Mouse (Mus musculus): ENCODE measurements around the gene Gm12185.
"Not testable (repeated sequence)": the region's sequence is repeated elsewhere in the genome, so short reads cannot be mapped to it uniquely, and the experiment has no call there.

Gm12185 gene

GRCm38 (mm10) chr11:48991740-48992520 lies at the start of gene Gm12185:
TSS of gene Gm12185 (minus strand) at chr11:48992226.
- in situ Hi-C loops (cut with MboI), result not testable (repeated sequence)

GRCm38 (mm10) chr11:49012074-49012473 lies 20.0 kb upstream of the Gm12185 start:
- in situ Hi-C loops (cut with MboI), result not testable (repeated sequence)

GRCm38 (mm10) chr11:49006785-49007184 lies 14.8 kb upstream of the Gm12185 start:
- in situ Hi-C loops (cut with MboI), result not testable (repeated sequence)

GRCm38 (mm10) chr11:49006317-49006716 lies 14.3 kb upstream of the Gm12185 start:
- in situ Hi-C loops (cut with MboI), result not testable (repeated sequence)

- in situ Hi-C loops (cut with MboI), result not testable (repeated sequence)
Observed at GRCm38 (mm10) chr11:49000411-49000810, 8.4 kb upstream of the Gm12185 start.

GRCm38 (mm10) chr11:48994018-48994417 lies 2.0 kb upstream of the Gm12185 start, which contains the start of gene Tgtp1:
TSS of gene Tgtp1 (minus strand) at chr11:48994172.
- in situ Hi-C loops (cut with MboI), result not testable (repeated sequence)

- in situ Hi-C loops (cut with MboI), result not testable (repeated sequence)
Observed at GRCm38 (mm10) chr11:48993296-48993695, 1.3 kb upstream of the Gm12185 start.

- in situ Hi-C loops (cut with MboI), result not testable (repeated sequence)
Observed at GRCm38 (mm10) chr11:48989981-48990380, 2.0 kb downstream of the Gm12185 start.

GRCm38 (mm10) chr11:48988219-48988618 lies 3.8 kb downstream of the Gm12185 start:
- in situ Hi-C loops (cut with MboI), result not testable (repeated sequence)

GRCm38 (mm10) chr11:48982848-48983247 lies 9.2 kb downstream of the Gm12185 start:
- in situ Hi-C loops (cut with MboI), result not testable (repeated sequence)

GRCm38 (mm10) chr11:48980052-48980451 lies 12.0 kb downstream of the Gm12185 start:
- in situ Hi-C loops (cut with MboI), result not testable (repeated sequence)

- in situ Hi-C loops (cut with MboI), result not testable (repeated sequence)
Observed at GRCm38 (mm10) chr11:48979251-48979650, 12.8 kb downstream of the Gm12185 start, which contains the start of gene 9930111J21Rik1. TSS of gene 9930111J21Rik1 (minus strand) at chr11:48979398.

- in situ Hi-C loops (cut with MboI), result not testable (repeated sequence)
Observed at GRCm38 (mm10) chr11:48978240-48978939, 13.6 kb downstream of the Gm12185 start, which contains the start of gene Olfr56. TSS of gene Olfr56 (plus strand) at chr11:48978889.

- in situ Hi-C loops (cut with MboI), result not testable (repeated sequence)
Observed at GRCm38 (mm10) chr11:48974686-48975085, 17.3 kb downstream of the Gm12185 start.

- in situ Hi-C loops (cut with MboI), result not testable (repeated sequence)
Observed at GRCm38 (mm10) chr11:48946090-48946489, 45.9 kb downstream of the Gm12185 start, which contains the start of gene Psme2b. TSS of gene Psme2b (minus strand) at chr11:48946190.

- in situ Hi-C loops (cut with MboI), result not testable (repeated sequence)
Observed at GRCm38 (mm10) chr11:48939286-48939685, 52.7 kb downstream of the Gm12185 start.

GRCm38 (mm10) chr11:48935291-48935690 lies 56.7 kb downstream of the Gm12185 start:
- in situ Hi-C loops (cut with MboI), result not testable (repeated sequence)

GRCm38 (mm10) chr11:48933923-48934322 lies 58.1 kb downstream of the Gm12185 start:
- in situ Hi-C loops (cut with MboI), result not testable (repeated sequence)

GRCm38 (mm10) chr11:48933422-48933821 lies 58.6 kb downstream of the Gm12185 start:
- in situ Hi-C loops (cut with MboI), result not testable (repeated sequence)

- in situ Hi-C loops (cut with MboI), result not testable (repeated sequence)
Observed at GRCm38 (mm10) chr11:48928068-48928467, 64.0 kb downstream of the Gm12185 start.

- in situ Hi-C loops (cut with MboI), result not testable (repeated sequence)
Observed at GRCm38 (mm10) chr11:48926437-48926836, 65.6 kb downstream of the Gm12185 start.

- in situ Hi-C loops (cut with MboI), result not testable (repeated sequence)
Observed at GRCm38 (mm10) chr11:48923818-48924217, 68.2 kb downstream of the Gm12185 start.

Measured in mature B cell (primary cell).